Mouse (Mus musculus): ENCODE measurements around the gene Tvp23a.

Tvp23a gene

DNA sequence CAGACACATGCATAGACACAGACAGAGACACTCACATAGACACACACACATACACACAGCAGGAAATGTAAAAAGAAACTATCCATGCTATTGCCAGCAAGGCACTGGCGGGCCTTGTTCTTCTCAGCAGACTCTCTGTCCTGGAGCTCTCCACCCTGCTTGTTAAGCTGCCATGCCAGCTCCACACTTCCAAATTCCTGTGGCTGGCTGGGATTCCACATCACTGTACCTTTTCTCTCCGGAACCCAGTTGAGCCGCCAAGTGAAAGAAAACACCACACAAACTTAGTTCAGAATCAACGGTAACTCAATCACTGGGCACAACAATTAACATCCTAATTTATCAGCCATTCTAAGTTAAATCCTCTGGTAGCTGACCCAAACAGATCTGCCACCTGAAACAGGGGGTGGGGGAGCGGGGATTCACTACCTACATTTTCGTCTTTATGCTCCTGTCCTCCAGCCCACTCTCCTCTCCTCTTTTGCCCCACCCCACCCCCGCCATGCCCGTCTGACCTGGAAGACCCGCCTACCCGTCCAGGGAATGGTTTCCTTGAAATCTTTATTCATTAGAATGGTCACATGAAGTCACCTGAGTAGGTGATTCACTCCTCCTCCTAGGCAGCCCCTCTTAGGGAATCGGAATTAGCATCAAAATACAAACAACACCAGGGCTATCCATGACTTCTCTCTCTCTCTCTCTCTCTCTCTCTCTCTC, 20.4 kb upstream of the Tvp23a start:
- POLR2A ChIA-PET = interaction anchor here in 3 of 4 experiments (0.5 to 10.1 kb wide), 52 partner anchors 9 to 1335 kb away, joined by 3 to 110 read pairs (median 4); partner anchors contain the start of genes Ciita (in 3 of the 3), Tvp23a (in 3 of the 3), Nubp1 (in 2 of the 3) and Dexi (in 1 of the 3)
- CTCF ChIA-PET = interaction anchor here in 2 of 4 experiments (0.6 to 1.1 kb wide), 2 partner anchors 55 to 166 kb away, joined by 3 read pairs; no protein-coding TSS in a partner anchor

- ChIA-PET CTCF (interaction anchor here in 1 of 4 experiments (0.6 to 1.1 kb wide), 2 partner anchors 23 to 66 kb away, joined by 3 to 5 read pairs; no protein-coding TSS in a partner anchor), POLR2A (interaction anchor here in 3 of 4 experiments (0.8 to 5.4 kb wide), 32 partner anchors 8 to 86 kb away, joined by 3 to 44 read pairs (median 4); partner anchors contain the start of genes Tvp23a (in 3 of the 3), Nubp1 (in 2 of the 3) and Ciita (in 1 of the 3))
Observed at GRCm38 (mm10) chr16:10465011-10465681, 18.0 kb upstream of the Tvp23a start.

DNA sequence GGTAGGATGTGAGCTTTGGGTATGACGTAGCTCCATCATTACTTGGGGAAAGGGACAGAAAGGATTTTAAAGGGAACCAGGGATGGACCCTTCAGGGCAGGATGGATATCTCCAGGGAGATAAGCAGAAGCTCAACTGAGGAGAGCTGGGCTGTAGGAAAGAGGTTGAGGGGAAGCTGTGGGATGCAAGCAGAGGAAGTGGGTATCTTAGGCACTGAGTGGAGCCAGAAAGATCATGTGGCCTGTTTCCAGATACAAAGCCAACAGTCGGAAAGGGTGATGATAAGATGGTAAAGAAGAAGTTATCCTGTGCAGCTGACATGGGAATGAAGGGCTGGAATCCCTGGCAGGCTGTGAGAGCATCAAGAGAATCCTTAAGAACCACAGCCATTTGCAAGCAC, 14.0 kb upstream of the Tvp23a start:
- POLR2A ChIA-PET = interaction anchor here in 3 of 4 experiments (0.8 to 5.4 kb wide), 6 partner anchors 13 to 49 kb away, joined by 3 to 44 read pairs (median 4); partner anchors contain the start of genes Ciita (in 1 of the 3) and Tvp23a (in 1 of the 3)

GRCm38 (mm10) chr16:10460188-10460587, 13.0 kb upstream of the Tvp23a start:
- ChIA-PET CTCF (no interaction called here), POLR2A (interaction anchor here (0.6 to 5.4 kb wide), 10 partner anchors 8 to 1621 kb away, joined by 3 to 44 read pairs (median 4); partner anchors contain the start of genes Ciita (in 1 of the 4), Nubp1 (in 1 of the 4) and Tvp23a (in 1 of the 4))

More for the DNA sequence above, 14.0 kb upstream of the Tvp23a start:
- CTCF ChIA-PET = interaction anchor here in 1 of 4 experiments (0.6 kb wide), 1 partner anchor 211 kb away, joined by 4 read pairs; no protein-coding TSS in a partner anchor

GRCm38 (mm10) chr16:10454583-10454974, 7.4 kb upstream of the Tvp23a start:
- ChIA-PET POLR2A (interaction anchor here in 2 of 4 experiments (0.6 to 3.5 kb wide), 7 partner anchors 8 to 27 kb away, joined by 3 to 20 read pairs (median 4); partner anchors contain the start of genes Ciita (in 1 of the 2) and Tvp23a (in 1 of the 2)), CTCF (interaction anchor here in 2 of 4 experiments (1.1 to 1.2 kb wide), 2 partner anchors 56 to 63 kb away, joined by 3 read pairs; no protein-coding TSS in a partner anchor)

- ChIA-PET POLR2A (interaction anchor here in 2 of 4 experiments (0.6 to 3.5 kb wide), 6 partner anchors 11 to 27 kb away, joined by 3 to 20 read pairs (median 3); partner anchors contain the start of gene Ciita (in 1 of the 2)), CTCF (interaction anchor here in 1 of 4 experiments (1.2 kb wide), 1 partner anchor 55 kb away, joined by 3 read pairs; no protein-coding TSS in a partner anchor)
Observed at GRCm38 (mm10) chr16:10453872-10454582, 6.9 kb upstream of the Tvp23a start.

- ChIA-PET CTCF (no interaction called here), POLR2A (interaction anchor here in 2 of 4 experiments (0.8 to 8.0 kb wide), 12 partner anchors 11 to 77 kb away, joined by 3 to 110 read pairs (median 4); partner anchors contain the start of gene Nubp1 (in 1 of the 2))
Observed at GRCm38 (mm10) chr16:10452445-10452896, 5.3 kb upstream of the Tvp23a start.

GRCm38 (mm10) chr16:10451906-10452305, 4.7 kb upstream of the Tvp23a start:
- POLR2A ChIA-PET = interaction anchor here in 3 of 4 experiments (0.5 to 8.0 kb wide), 17 partner anchors 12 to 85 kb away, joined by 3 to 110 read pairs (median 4); partner anchors contain the start of gene Nubp1 (in 1 of the 3)
- CTCF ChIA-PET = interaction anchor here in 1 of 4 experiments (1.0 kb wide), 1 partner anchor 35 kb away, joined by 3 read pairs; no protein-coding TSS in a partner anchor

DNA sequence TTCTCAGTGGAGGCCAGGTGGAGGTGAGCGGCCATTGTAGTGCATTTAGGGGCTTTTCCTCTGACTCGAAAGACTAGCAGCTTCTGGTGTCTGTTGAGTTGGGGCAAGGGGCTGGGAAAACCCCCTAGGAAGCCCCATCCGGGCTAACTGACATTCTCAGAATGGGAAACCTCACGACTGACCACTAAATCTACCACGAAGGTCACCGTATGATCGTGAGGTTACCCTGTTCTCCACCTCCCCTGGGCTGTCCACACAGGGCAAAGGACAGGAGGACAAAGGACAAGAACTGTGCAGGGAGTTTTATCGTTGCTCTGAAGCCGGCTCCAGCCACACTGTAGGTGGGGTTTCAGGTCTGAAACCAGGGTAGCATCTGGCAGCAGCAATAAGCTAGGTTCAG, 1.8 kb upstream of the Tvp23a start:
- CTCF ChIA-PET = no interaction called here
- POLR2A ChIA-PET = interaction anchor here in 2 of 4 experiments (0.9 to 8.0 kb wide), 8 partner anchors 11 to 37 kb away, joined by 3 to 110 read pairs (median 16); partner anchors contain the start of genes Ciita (in 2 of the 2) and Nubp1 (in 1 of the 2)

- CTCF ChIA-PET = interaction anchor here in 2 of 4 experiments (0.6 to 2.2 kb wide), 7 partner anchors 14 to 73 kb away, joined by 3 to 9 read pairs (median 6); no protein-coding TSS in a partner anchor
- POLR2A ChIA-PET = interaction anchor here in 3 of 4 experiments (0.6 to 8.0 kb wide), 39 partner anchors 8 to 338 kb away, joined by 3 to 110 read pairs (median 4); partner anchors contain the start of genes Ciita (in 2 of the 3), Dexi (in 2 of the 3), Nubp1 (in 2 of the 3) and Clec16a (in 1 of the 3)
Observed at GRCm38 (mm10) chr16:10447781-10448180, 619 bp upstream of the Tvp23a start.

GRCm38 (mm10) chr16:10446573-10447263, 444 bp downstream of the Tvp23a start:
- CTCF ChIA-PET = interaction anchor here (0.6 to 2.2 kb wide), 14 partner anchors 13 to 321 kb away, joined by 3 to 9 read pairs (median 5); no protein-coding TSS in a partner anchor
- POLR2A ChIA-PET = interaction anchor here (0.5 to 8.0 kb wide), 51 partner anchors 9 to 996 kb away, joined by 3 to 110 read pairs (median 4); partner anchors contain the start of genes Nubp1 (in 4 of the 4), Ciita (in 2 of the 4), Dexi (in 2 of the 4) and Socs1 (in 1 of the 4)

GRCm38 (mm10) chr16:10443723-10444122, 3.4 kb downstream of the Tvp23a start:
- POLR2A ChIA-PET = interaction anchor here in 1 of 4 experiments (1.2 to 1.4 kb wide), 2 partner anchors 11 to 29 kb away, joined by 3 to 4 read pairs; no protein-coding TSS in a partner anchor
- CTCF ChIA-PET = no interaction called here

GRCm38 (mm10) chr16:10441761-10442160, 5.4 kb downstream of the Tvp23a start:
- CTCF ChIA-PET = no interaction called here
- POLR2A ChIA-PET = interaction anchor here in 1 of 4 experiments (1.4 kb wide), 1 partner anchor 19 kb away, joined by 5 read pairs; no protein-coding TSS in a partner anchor

- POLR2A ChIA-PET = interaction anchor here in 1 of 4 experiments (1.4 kb wide), 1 partner anchor 19 kb away, joined by 5 read pairs; no protein-coding TSS in a partner anchor
Observed at GRCm38 (mm10) chr16:10441328-10441727, 5.8 kb downstream of the Tvp23a start.

GRCm38 (mm10) chr16:10438055-10438454, 9.1 kb downstream of the Tvp23a start:
- POLR2A ChIA-PET = interaction anchor here in 2 of 4 experiments (1.6 to 2.7 kb wide), 2 partner anchors 9 to 21 kb away, joined by 3 to 13 read pairs; partner anchors contain the start of gene Tvp23a (in 1 of the 2)
- CTCF ChIA-PET = no interaction called here

More at GRCm38 (mm10) chr16:10441328-10441727, 5.8 kb downstream of the Tvp23a start:
- CTCF ChIA-PET = no interaction called here

GRCm38 (mm10) chr16:10436166-10436565, 11.0 kb downstream of the Tvp23a start:
- CTCF ChIA-PET = interaction anchor here in 2 of 4 experiments (0.7 to 0.8 kb wide), 2 partner anchors 86 to 101 kb away, joined by 3 to 17 read pairs; no protein-coding TSS in a partner anchor
- POLR2A ChIA-PET = interaction anchor here in 3 of 4 experiments (0.6 to 2.7 kb wide), 7 partner anchors 11 to 217 kb away, joined by 3 to 13 read pairs (median 3); partner anchors contain the start of genes Nubp1 (in 1 of the 3) and Tvp23a (in 1 of the 3)

All from embryonic stem cell, embryonic (primary cell).